Mouse (Mus musculus) retina, adult 2 months (tissue): Measurements from ENCODE around the gene Arrdc2.
"Not testable (repeated sequence)": the region's sequence is repeated elsewhere in the genome, so short reads cannot be mapped to it uniquely, and the experiment has no call there.

Source experiments
- DNase-seq: peaks from one replicate; pipeline ENCODE4 v3.0.0-alpha.2; 2012; ENCODE audit warnings: low read depth, low spot score

Gene Arrdc2

GRCm38 (mm10) chr8:70841147-70842072 lies 1.9 kb upstream of the Arrdc2 start:
- DNase-seq = peak; percentile 67

DNA sequence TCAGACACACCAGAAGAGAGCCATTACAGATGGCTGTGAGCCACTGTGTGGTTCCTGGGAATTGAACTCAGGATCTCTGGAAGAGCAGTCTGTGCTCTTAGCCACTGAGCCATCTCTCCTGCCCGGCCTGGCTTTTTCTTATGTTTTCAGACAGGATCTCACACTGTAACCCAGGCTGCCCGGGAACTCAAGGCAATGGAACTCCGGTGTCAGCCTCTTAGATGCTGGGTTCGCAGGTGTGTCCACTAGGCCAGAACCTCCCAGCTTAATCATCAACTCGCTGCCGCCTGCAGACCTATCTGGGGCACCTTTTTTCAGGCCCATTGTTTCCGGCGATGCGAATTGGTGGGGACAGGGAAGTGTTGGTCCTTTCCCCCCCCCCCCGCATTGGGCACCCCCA lies 1.1 kb upstream of the Arrdc2 start:
- DNase-seq = no peak

GRCm38 (mm10) chr8:70838654-70839407 lies 689 bp downstream of the Arrdc2 start:
- DNase-seq = no peak

DNA sequence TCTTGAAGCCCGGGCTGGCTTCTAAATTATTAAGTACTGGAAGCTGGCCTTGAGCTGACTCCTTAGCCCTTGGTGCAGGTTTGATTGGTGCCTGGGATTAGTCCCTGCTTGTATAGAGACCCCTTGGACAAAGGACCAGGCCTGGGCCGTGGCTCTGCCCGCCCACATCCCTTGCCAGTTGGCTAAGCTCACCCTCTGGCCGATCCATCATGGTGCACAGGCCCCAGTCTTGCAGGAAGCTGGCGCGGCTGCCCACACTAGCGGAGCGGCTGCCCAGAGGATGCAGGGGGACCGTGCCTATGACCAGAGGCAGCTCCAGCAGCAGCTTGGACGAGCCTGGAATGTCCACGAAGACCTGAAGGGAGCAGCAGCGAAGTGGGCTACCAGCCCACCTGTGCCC lies 2.9 kb downstream of the Arrdc2 start:
- no peak for DNase-seq

GRCm38 (mm10) chr8:70834071-70834470 lies 5.4 kb downstream of the Arrdc2 start:
- no peak for DNase-seq

DNA sequence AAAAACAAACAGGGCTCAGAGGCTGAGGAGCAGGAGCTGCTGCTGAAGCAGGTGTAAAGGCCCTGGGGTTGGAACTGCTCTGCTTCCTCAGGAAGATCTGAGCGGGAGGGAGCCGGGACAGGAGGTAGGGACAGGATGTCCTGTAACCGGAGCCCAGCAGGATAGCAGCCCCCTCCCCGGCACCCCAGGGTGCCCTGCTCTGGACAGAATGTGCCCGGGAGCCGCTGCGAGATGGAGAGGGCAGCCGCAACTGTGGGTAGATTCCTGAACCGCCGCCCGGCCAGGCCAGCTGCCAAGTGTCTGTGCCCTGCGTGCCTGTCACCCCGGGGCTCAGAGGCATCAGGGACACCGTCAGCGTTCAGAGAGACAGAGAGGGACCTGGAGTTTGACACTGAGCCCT lies 6.0 kb downstream of the Arrdc2 start:
- no peak for DNase-seq

- DNase-seq = no peak
These were observed 6.5 kb downstream of the Arrdc2 start for GRCm38 (mm10) chr8:70833018-70833482.

GRCm38 (mm10) chr8:70832371-70832770 lies 7.1 kb downstream of the Arrdc2 start:
- DNase-seq = no peak

GRCm38 (mm10) chr8:70831517-70831916 lies 8.0 kb downstream of the Arrdc2 start:
- DNase-seq = no peak

- no peak for DNase-seq
These were observed 11.7 kb downstream of the Arrdc2 start for GRCm38 (mm10) chr8:70827796-70828195.

- no peak for DNase-seq
These were observed 12.5 kb downstream of the Arrdc2 start for GRCm38 (mm10) chr8:70827010-70827409.

GRCm38 (mm10) chr8:70825816-70826215 lies 13.7 kb downstream of the Arrdc2 start:
- no peak for DNase-seq

GRCm38 (mm10) chr8:70823802-70824201 lies 15.7 kb downstream of the Arrdc2 start:
- no peak for DNase-seq

- not testable (repeated sequence) for DNase-seq
These were observed 16.9 kb downstream of the Arrdc2 start for GRCm38 (mm10) chr8:70822594-70822993.

GRCm38 (mm10) chr8:70821992-70822391 lies 17.5 kb downstream of the Arrdc2 start:
- no peak for DNase-seq

GRCm38 (mm10) chr8:70821399-70821962 lies 18.0 kb downstream of the Arrdc2 start:
- DNase-seq = no peak

- no peak for DNase-seq
These were observed 19.2 kb downstream of the Arrdc2 start for GRCm38 (mm10) chr8:70820101-70820935.

DNA sequence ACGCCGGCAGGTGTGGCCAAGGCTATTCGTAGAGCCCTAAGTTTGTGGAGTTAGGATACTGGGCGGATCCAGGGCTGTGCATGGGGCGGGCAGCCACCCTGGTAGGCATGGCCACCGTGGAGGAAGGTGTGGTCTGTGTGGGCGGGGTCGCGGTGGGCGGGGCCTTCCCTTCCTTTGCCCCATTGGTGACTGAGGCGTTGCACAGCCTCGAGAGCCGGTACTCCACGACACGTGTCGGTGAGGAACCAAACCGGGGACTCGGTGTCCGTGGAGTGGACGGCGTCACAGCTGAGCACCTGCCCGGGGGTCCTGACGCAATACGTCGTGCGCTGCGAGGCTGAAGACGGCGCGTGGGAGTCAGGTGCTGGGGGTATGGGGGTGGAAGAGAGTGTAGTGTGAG lies 22.8 kb downstream of the Arrdc2 start:
- DNase-seq = no peak

DNA sequence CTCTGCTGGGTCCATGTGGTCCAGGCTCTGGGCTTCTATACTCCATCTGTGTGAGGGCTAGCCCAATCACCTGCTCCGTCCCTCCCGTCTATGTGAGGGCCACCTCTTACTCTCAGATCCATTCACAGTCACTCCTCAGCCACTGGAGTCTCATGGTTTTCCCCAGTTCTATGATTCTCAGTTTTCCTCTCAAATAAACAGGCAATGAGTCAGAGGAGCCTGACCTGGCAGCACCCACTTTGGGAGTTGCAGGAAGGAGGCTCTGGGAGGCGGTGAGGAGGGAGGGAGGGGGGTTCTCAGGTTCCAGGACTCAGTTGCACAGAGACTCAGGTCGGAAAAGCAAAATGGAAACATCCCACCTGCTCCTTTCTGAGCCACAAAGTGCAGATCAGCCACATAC lies 26.6 kb downstream of the Arrdc2 start:
- DNase-seq = no peak

DNA sequence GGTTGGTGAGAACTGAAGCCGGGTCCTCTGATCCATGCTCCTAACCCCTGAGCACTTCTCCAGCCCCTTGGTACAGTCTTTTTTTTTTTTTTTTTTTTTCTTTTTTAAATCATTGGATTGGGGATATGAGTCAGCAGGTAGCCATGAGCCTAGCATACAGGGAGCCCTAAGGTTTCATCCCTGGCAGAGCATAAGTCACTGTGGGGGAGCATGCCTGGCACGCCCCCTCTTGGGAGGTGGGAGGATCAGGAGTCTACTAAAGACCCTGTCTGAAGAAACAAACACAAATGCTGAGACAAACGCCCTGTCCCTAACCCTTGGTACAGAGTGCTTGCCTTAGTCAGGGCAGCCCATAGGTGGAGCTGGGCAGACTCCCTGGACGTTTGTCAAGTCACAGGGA lies 27.5 kb downstream of the Arrdc2 start:
- no peak for DNase-seq

GRCm38 (mm10) chr8:70810962-70811680 lies 28.4 kb downstream of the Arrdc2 start:
- DNase-seq = no peak
